In the genomic region with DNA sequence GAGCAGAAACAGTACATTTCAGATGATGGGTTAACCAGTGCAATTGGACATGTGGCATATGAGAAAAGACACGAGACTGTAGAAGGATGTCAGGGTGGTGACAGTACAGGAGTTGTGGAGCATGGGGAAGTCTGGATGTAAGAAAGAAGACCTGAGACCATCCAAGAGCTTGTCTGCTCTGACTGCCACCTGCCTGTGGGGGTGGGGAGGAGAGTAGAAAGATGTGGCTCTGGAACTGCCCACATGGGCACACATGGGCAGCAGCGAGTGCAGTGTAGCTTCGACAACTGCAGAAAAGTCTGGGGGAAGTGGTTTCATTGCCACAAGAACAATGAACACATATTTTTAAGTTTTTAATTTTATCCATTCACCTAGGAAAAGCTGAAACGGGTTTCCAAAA, we compare ENCODE assay signal across 9 mouse cellular contexts. TPM values are rescaled to one million over a fixed set of nuclear protein-coding genes. Genes with fewer than 3 reads are reported as not detected.
DNase-seq lines count a peak whose midpoint lies in the region; ATAC-seq and TF ChIP-seq lines count a peak whose summit lies in the region.
"Had no signal": no experiment of that assay in that cellular context is flagged by ENCODE, and none has a peak within 500 bp of the region (broad histone marks: within the 10 kb centered on the region; RNA-seq: fewer than 3 reads in every experiment).

No protein-coding gene starts in this region.

- no peaks in the 10 kb centered on the region for H3K9me3 ChIP-seq in heart, embryonic 11.5 days (replicated peaks; ENCODE audit: control insufficient read depth, low read length)
- no peaks in the 10 kb centered on the region for H3K9me3 ChIP-seq in ES-Bruce4 (replicated peaks; ENCODE audit: control insufficient read depth, insufficient read depth, low read length, poor library complexity, severe bottlenecking)
- no peaks in the 10 kb centered on the region for H3K9me3 ChIP-seq in forebrain, embryonic 13.5 days (replicated peaks)
- no peaks in the 10 kb centered on the region for H3K9me3 ChIP-seq in liver, embryonic 14.5 days (ENCODE audit: control insufficient read depth, low read length)
- no peaks in the 10 kb centered on the region for H3K9me3 ChIP-seq in stomach, postnatal 0 days (ENCODE audit: control insufficient read depth, low read length)

- no peak overlapping the region for H3K27ac ChIP-seq in heart, embryonic 11.5 days (ENCODE audit: low read depth, low read length)
- peak overlapping the region; percentile 83 for H3K27ac ChIP-seq in ES-Bruce4 (ENCODE audit: insufficient read depth, low read length)
- peak overlapping the region; percentile 95 for H3K27ac ChIP-seq in forebrain, embryonic 13.5 days
- H3K27ac ChIP-seq in liver, embryonic 14.5 days = peak overlapping the region; percentile 83
- H3K27ac ChIP-seq in stomach, postnatal 0 days (replicated peaks) = peak overlapping the region; percentile 96

- H3K4me3 ChIP-seq in heart, embryonic 11.5 days (ENCODE audit: low read depth, low read length) = peak overlapping the region; percentile 68; the same call in 1 of the 2 replicates
- H3K4me3 ChIP-seq in ES-Bruce4 (ENCODE audit: low read depth, low read length) = peak overlapping the region; percentile 30
- H3K4me3 ChIP-seq in forebrain, embryonic 13.5 days = peak overlapping the region; percentile 75
- peak overlapping the region in 1 of 2 experiments; percentile 77; a peak in 2 of 4 replicates for H3K4me3 ChIP-seq in liver, embryonic 14.5 days (ENCODE audit: insufficient read depth in 1 of 2, low read depth in 2 of 2, low read length in 2 of 2)
- H3K4me3 ChIP-seq in stomach, postnatal 0 days (ENCODE audit: low read depth, low read length) = peak overlapping the region; percentile 70; the same call in 1 of the 2 replicates

- DNase-seq in heart, postnatal 14 days = no peak
- no peak for DNase-seq in liver, embryonic 14.5 days (ENCODE audit: low read depth in 3 of 3, low spot score in 3 of 3)
- DNase-seq in stomach, postnatal 0 days (ENCODE audit: low spot score) = no peak
- DNase-seq in cerebellum, postnatal 4 days (ENCODE audit: low spot score in 2 of 2) = no peak
- DNase-seq in layer of hippocampus, adult 11-12 months (ENCODE audit: low spot score) = no peak

- 20% methylated on average over 4 of the region's 4 CpGs for WGBS in heart, embryonic 11.5 days (ENCODE audit: insufficient replicate concordance)
- 7% methylated on average over 4 of the region's 4 CpGs for WGBS in forebrain, embryonic 13.5 days
- 17% methylated on average over 4 of the region's 4 CpGs for WGBS in liver, embryonic 14.5 days (ENCODE audit: insufficient replicate concordance)
- 22% methylated on average over 4 of the region's 4 CpGs for WGBS in stomach, postnatal 0 days

- intact Hi-C loops in heart, postnatal 14 days (cut with DNase I) = no loop called here

- TF ChIP-seq CTCF in ES-Bruce4 (IDR thresholded peaks at IDR 0.05; ENCODE audit: low read depth, low read length) = no peak
- peak; percentile 48 for TF ChIP-seq CTCF in liver, embryonic 14.5 days (IDR thresholded peaks at IDR 0.05; ENCODE audit: low read depth)
- no peak for TF ChIP-seq CTCF in stomach, postnatal 0 days (IDR thresholded peaks at IDR 0.05; ENCODE audit: low read depth)

- ATAC-seq in heart, embryonic 11.5 days (replicated peaks; ENCODE audit: insufficient number of reproducible peaks, low FRiP score, low TSS enrichment) = no peak
- no peak for ATAC-seq in forebrain, embryonic 13.5 days
- no peak for ATAC-seq in liver, embryonic 14.5 days (ENCODE audit: insufficient read depth)
- no peak for ATAC-seq in stomach, postnatal 0 days (ENCODE audit: low FRiP score, low TSS enrichment)

- no peak for TF ChIP-seq EP300 in ES-Bruce4 (IDR thresholded peaks at IDR 0.05; ENCODE audit: insufficient read depth, low read depth, low read length)
- 0 out of 2 replicates have a peak, but pooled peaks have one; percentile 12 for TF ChIP-seq EP300 in liver, embryonic 14.5 days (IDR thresholded peaks at IDR 0.05; ENCODE audit: low read depth)
- TF ChIP-seq EP300 in stomach, postnatal 0 days (optimal IDR thresholded peaks at IDR 0.05) = no peak

- no peak for TF ChIP-seq POLR2A in ES-Bruce4 (IDR thresholded peaks at IDR 0.05; ENCODE audit: insufficient read depth, low read length)

- H3K9ac ChIP-seq in heart, embryonic 11.5 days (ENCODE audit: low read depth, low read length) = peak overlapping the region; percentile 82; the same call in 1 of the 2 replicates
- peak overlapping the region; percentile 74 for H3K9ac ChIP-seq in ES-Bruce4 (ENCODE audit: low read depth, poor library complexity, severe bottlenecking)
- peak overlapping the region; percentile 94 for H3K9ac ChIP-seq in forebrain, embryonic 13.5 days
- peak overlapping the region; percentile 95 for H3K9ac ChIP-seq in liver, embryonic 14.5 days (replicated peaks)
- H3K9ac ChIP-seq in stomach, postnatal 0 days (ENCODE audit: low read length) = no peak overlapping the region

- H3K4me2 ChIP-seq in heart, embryonic 11.5 days = peak overlapping the region; percentile 95
- H3K4me2 ChIP-seq in forebrain, embryonic 13.5 days = peak overlapping the region; percentile 78
- H3K4me2 ChIP-seq in liver, embryonic 14.5 days (ENCODE audit: low read depth) = peak overlapping the region; percentile 87
- H3K4me2 ChIP-seq in stomach, postnatal 0 days (replicated peaks; ENCODE audit: low read depth) = peak overlapping the region; percentile 88

- no peaks in the 10 kb centered on the region for H3K27me3 ChIP-seq in heart, embryonic 11.5 days (ENCODE audit: control insufficient read depth, insufficient read depth, low read length)
- no peaks in the 10 kb centered on the region for H3K27me3 ChIP-seq in ES-Bruce4 (ENCODE audit: control insufficient read depth, insufficient read depth, low read length, poor library complexity, severe bottlenecking)
- H3K27me3 ChIP-seq in forebrain, embryonic 13.5 days = no peaks in the 10 kb centered on the region
- no peaks in the 10 kb centered on the region for H3K27me3 ChIP-seq in liver, embryonic 14.5 days (ENCODE audit: control insufficient read depth, insufficient read depth, low read length)
- H3K27me3 ChIP-seq in stomach, postnatal 0 days (ENCODE audit: control insufficient read depth, insufficient read depth, low read length) = no peaks in the 10 kb centered on the region
- H3K27me3 ChIP-seq: Patski had no signal

- peaks cover 19% of the 10 kb centered on the region for H3K4me1 ChIP-seq in heart, embryonic 11.5 days (ENCODE audit: control insufficient read depth, insufficient read depth, low read length)
- H3K4me1 ChIP-seq in ES-Bruce4 (ENCODE audit: control insufficient read depth, insufficient read depth, low read length) = peaks cover 5% of the 10 kb centered on the region
- peaks cover 78% of the 10 kb centered on the region for H3K4me1 ChIP-seq in forebrain, embryonic 13.5 days
- peaks cover 71 to 77% of the 10 kb centered on the region in 2 experiments for H3K4me1 ChIP-seq in liver, embryonic 14.5 days (replicated peaks; ENCODE audit: control insufficient read depth in 2 of 2, insufficient read depth in 2 of 2, low read length in 1 of 2)
- H3K4me1 ChIP-seq in stomach, postnatal 0 days (replicated peaks; ENCODE audit: control insufficient read depth, insufficient read depth) = peaks cover 8% of the 10 kb centered on the region

- no peaks in the 10 kb centered on the region for H3K36me3 ChIP-seq in heart, embryonic 11.5 days (ENCODE audit: control insufficient read depth, insufficient read depth, low read length)
- peaks cover 9% of the 10 kb centered on the region; the same call in 1 of the 2 replicates for H3K36me3 ChIP-seq in ES-Bruce4 (ENCODE audit: control insufficient read depth, insufficient read depth, low read length, poor library complexity, severe bottlenecking)
- peaks cover 8% of the 10 kb centered on the region; the same call in 1 of the 2 replicates for H3K36me3 ChIP-seq in forebrain, embryonic 13.5 days (ENCODE audit: poor library complexity, severe bottlenecking)
- H3K36me3 ChIP-seq in liver, embryonic 14.5 days (replicated peaks; ENCODE audit: control insufficient read depth, insufficient read depth, low read depth) = peaks cover 7% of the 10 kb centered on the region
- no peaks in the 10 kb centered on the region for H3K36me3 ChIP-seq in stomach, postnatal 0 days (ENCODE audit: control insufficient read depth, insufficient read depth, low read length)

RNA-seq across cellular contexts. Expression of a gene that starts 10.7 kb away (rescaled TPM):
- polyA plus RNA-seq in heart, embryonic 11.5 days (2014; fragmentation: Nextera tagmentation; extraction: Ambion mirVana) = 5.9 and 8.5 TPM in 2 replicates
- 10 to 100 TPM; 12.9 to 13.4 TPM for total RNA-seq in heart, postnatal 14 days (2021)
- 27.1 and 29.0 TPM in 2 replicates for polyA plus RNA-seq in ES-Bruce4 (2011; ENCODE audit: insufficient read depth, insufficient read length, low read depth, missing spikeins)
- polyA plus RNA-seq in forebrain, embryonic 13.5 days (2015; fragmentation: Nextera tagmentation; extraction: Ambion mirVana) = 20.7 and 22.3 TPM in 2 replicates
- polyA plus RNA-seq in liver, embryonic 14.5 days (2012; rRNA removed) = 6.1 and 6.4 TPM in 2 replicates
- 8.5 and 9.9 TPM in 2 replicates for polyA plus RNA-seq in liver, embryonic 14.5 days (2014; fragmentation: Nextera tagmentation; extraction: Ambion mirVana)
- 19.4 and 19.9 TPM in 2 replicates for polyA plus RNA-seq in stomach, postnatal 0 days (2015; fragmentation: Nextera tagmentation; extraction: Ambion mirVana)

RNA-seq across cellular contexts. Expression of a gene that starts 35.2 kb away (rescaled TPM):
- 53.8 and 57.4 TPM in 2 replicates for polyA plus RNA-seq in heart, embryonic 11.5 days (2014; fragmentation: Nextera tagmentation; extraction: Ambion mirVana)
- total RNA-seq in heart, postnatal 14 days (2021) = 10 to 100 TPM; 18.1 to 22.5 TPM
- polyA plus RNA-seq in ES-Bruce4 (2011; ENCODE audit: insufficient read depth, insufficient read length, low read depth, missing spikeins) = 35.5 and 38.4 TPM in 2 replicates
- 34.4 and 37.8 TPM in 2 replicates for polyA plus RNA-seq in forebrain, embryonic 13.5 days (2015; fragmentation: Nextera tagmentation; extraction: Ambion mirVana)
- 43.1 and 45.9 TPM in 2 replicates for polyA plus RNA-seq in liver, embryonic 14.5 days (2012; rRNA removed)
- polyA plus RNA-seq in liver, embryonic 14.5 days (2014; fragmentation: Nextera tagmentation; extraction: Ambion mirVana) = 90.6 and 94.2 TPM in 2 replicates
- 187 and 189 TPM in 2 replicates for polyA plus RNA-seq in stomach, postnatal 0 days (2015; fragmentation: Nextera tagmentation; extraction: Ambion mirVana)

RNA-seq across cellular contexts. Expression of a gene that starts 35.3 kb away (rescaled TPM):
- polyA plus RNA-seq in heart, embryonic 11.5 days (2014; fragmentation: Nextera tagmentation; extraction: Ambion mirVana) = 4.6 and 5.5 TPM in 2 replicates
- 1 to 10 TPM; 1.9 TPM for total RNA-seq in heart, postnatal 14 days (2021)
- 3.3 and 4.3 TPM in 2 replicates for polyA plus RNA-seq in ES-Bruce4 (2011; ENCODE audit: insufficient read depth, insufficient read length, low read depth, missing spikeins)
- polyA plus RNA-seq in forebrain, embryonic 13.5 days (2015; fragmentation: Nextera tagmentation; extraction: Ambion mirVana) = 3.3 and 3.8 TPM in 2 replicates
- polyA plus RNA-seq in liver, embryonic 14.5 days (2012; rRNA removed) = 1.3 TPM in 2 replicates
- polyA plus RNA-seq in liver, embryonic 14.5 days (2014; fragmentation: Nextera tagmentation; extraction: Ambion mirVana) = 1.1 and 1.2 TPM in 2 replicates
- 2.9 and 3.2 TPM in 2 replicates for polyA plus RNA-seq in stomach, postnatal 0 days (2015; fragmentation: Nextera tagmentation; extraction: Ambion mirVana)

RNA-seq across cellular contexts. Expression of a gene that starts 48.8 kb away (rescaled TPM):
- 0.31 and 0.51 TPM in 2 replicates for polyA plus RNA-seq in heart, embryonic 11.5 days (2014; fragmentation: Nextera tagmentation; extraction: Ambion mirVana)
- total RNA-seq in heart, postnatal 14 days (2021) = under 1 TPM; 0.46 to 0.55 TPM
- polyA plus RNA-seq in ES-Bruce4 (2011; ENCODE audit: insufficient read depth, insufficient read length, low read depth, missing spikeins) = 0.84 and 1.2 TPM in 2 replicates
- 0.97 and 1.8 TPM in 2 replicates for polyA plus RNA-seq in forebrain, embryonic 13.5 days (2015; fragmentation: Nextera tagmentation; extraction: Ambion mirVana)
- polyA plus RNA-seq in liver, embryonic 14.5 days (2012; rRNA removed) = 0.11 and 0.23 TPM in 2 replicates
- 0.18 and 0.20 TPM in 2 replicates for polyA plus RNA-seq in liver, embryonic 14.5 days (2014; fragmentation: Nextera tagmentation; extraction: Ambion mirVana)
- polyA plus RNA-seq in stomach, postnatal 0 days (2015; fragmentation: Nextera tagmentation; extraction: Ambion mirVana) = 1.2 TPM in 2 replicates
